Mouse (Mus musculus): ENCODE results near the gene Dlgap1. TPM values are rescaled to one million over a fixed set of nuclear protein-coding genes. Genes with fewer than 3 reads are reported as not detected.

Dlgap1 gene
- polyA plus RNA-seq, 1 experiment from 2014 or later: 7.2 TPM

- H3K4me2 ChIP-seq (replicated peaks): peak overlapping the region; percentile 56
- ATAC-seq (ENCODE audit: low FRiP score): no peak
- H3K4me3 ChIP-seq: 0 out of 2 replicates have a peak overlapping the region, but pooled peaks have one; percentile 27
- peak overlapping the region; percentile 50; the same call in 1 of the 2 replicates for H3K9ac ChIP-seq
- 38% methylated on average over 17 of the region's 17 CpGs for WGBS
- no peak overlapping the region for H3K27ac ChIP-seq
- no peaks in the 10 kb centered on the region for H3K36me3 ChIP-seq
- H3K9me3 ChIP-seq (replicated peaks): no peaks in the 10 kb centered on the region
- peaks cover 41% of the 10 kb centered on the region for H3K4me1 ChIP-seq
- peaks cover 26% of the 10 kb centered on the region for H3K27me3 ChIP-seq
Measured at GRCm38 (mm10) chr17:70750236-70751160, 781.6 kb downstream of the Dlgap1 start.

- no peak for ATAC-seq (ENCODE audit: low FRiP score)
- Histone ChIP-seq H3K27ac (no peak overlapping the region), H3K36me3 (no peaks in the 10 kb centered on the region), H3K27me3 (peaks cover 26% of the 10 kb centered on the region), H3K9me3 (replicated peaks) (no peaks in the 10 kb centered on the region), H3K9ac (peak overlapping the region; percentile 50), H3K4me3 (peak overlapping the region; percentile 27), H3K4me2 (replicated peaks) (peak overlapping the region; percentile 56), H3K4me1 (peaks cover 46% of the 10 kb centered on the region)
- WGBS: 4% methylated on average over 19 of the region's 19 CpGs
Measured at GRCm38 (mm10) chr17:70751161-70751651, 782.3 kb downstream of the Dlgap1 start.

GRCm38 (mm10) chr17:70751676-70752075 lies 782.8 kb downstream of the Dlgap1 start:
- Histone ChIP-seq H3K9me3 (replicated peaks) (no peaks in the 10 kb centered on the region), H3K27me3 (peaks cover 26% of the 10 kb centered on the region), H3K9ac (no peak overlapping the region; the same call in 1 of the 2 replicates), H3K4me3 (peak overlapping the region; percentile 27; the same call in 1 of the 2 replicates), H3K27ac (no peak overlapping the region), H3K4me1 (peaks cover 42% of the 10 kb centered on the region), H3K4me2 (replicated peaks) (peak overlapping the region; percentile 56), H3K36me3 (no peaks in the 10 kb centered on the region)
- WGBS: 59% methylated on average over 6 of the region's 6 CpGs
- ATAC-seq (ENCODE audit: low FRiP score): no peak

GRCm38 (mm10) chr17:70753444-70754032 lies 784.7 kb downstream of the Dlgap1 start:
- ATAC-seq (ENCODE audit: low FRiP score): no peak
- Histone ChIP-seq H3K4me1 (peaks cover 26% of the 10 kb centered on the region), H3K9me3 (replicated peaks) (no peaks in the 10 kb centered on the region), H3K27ac (no peak overlapping the region), H3K27me3 (peaks cover 26% of the 10 kb centered on the region), H3K9ac (no peak overlapping the region), H3K4me2 (replicated peaks) (no peak overlapping the region), H3K4me3 (no peak overlapping the region), H3K36me3 (no peaks in the 10 kb centered on the region)
- WGBS: 73% methylated on average over 13 of the region's 13 CpGs

GRCm38 (mm10) chr17:70754041-70754440 lies 785.2 kb downstream of the Dlgap1 start:
- Histone ChIP-seq H3K27me3 (peaks cover 26% of the 10 kb centered on the region), H3K4me1 (peaks cover 24% of the 10 kb centered on the region), H3K9me3 (replicated peaks) (no peaks in the 10 kb centered on the region), H3K4me2 (replicated peaks) (no peak overlapping the region), H3K4me3 (no peak overlapping the region), H3K9ac (no peak overlapping the region), H3K27ac (0 out of 2 replicates have a peak overlapping the region, but pooled peaks have one; percentile 17), H3K36me3 (no peaks in the 10 kb centered on the region)
- ATAC-seq (ENCODE audit: low FRiP score): no peak
- 81% methylated on average over 9 of the region's 9 CpGs for WGBS

GRCm38 (mm10) chr17:70754638-70755037 lies 785.8 kb downstream of the Dlgap1 start:
- Histone ChIP-seq H3K9me3 (replicated peaks) (no peaks in the 10 kb centered on the region), H3K4me1 (peaks cover 24% of the 10 kb centered on the region), H3K4me2 (replicated peaks) (peak overlapping the region; percentile 59), H3K27me3 (peaks cover 26% of the 10 kb centered on the region), H3K27ac (0 out of 2 replicates have a peak overlapping the region, but pooled peaks have one; percentile 17), H3K9ac (no peak overlapping the region), H3K36me3 (no peaks in the 10 kb centered on the region), H3K4me3 (no peak overlapping the region)
- WGBS: 54% methylated on average over 7 of the region's 7 CpGs
- ATAC-seq (ENCODE audit: low FRiP score): no peak

GRCm38 (mm10) chr17:70755039-70755668 lies 786.3 kb downstream of the Dlgap1 start:
- Histone ChIP-seq H3K4me3 (peak overlapping the region; percentile 18), H3K36me3 (no peaks in the 10 kb centered on the region), H3K27me3 (peaks cover 24% of the 10 kb centered on the region), H3K9me3 (replicated peaks) (no peaks in the 10 kb centered on the region), H3K4me1 (peaks cover 24% of the 10 kb centered on the region), H3K27ac (peak overlapping the region; percentile 80), H3K9ac (peak overlapping the region; percentile 41), H3K4me2 (replicated peaks) (peak overlapping the region; percentile 59)
- ATAC-seq (ENCODE audit: low FRiP score): peak; percentile 82
- 0% methylated on average over 22 of the region's 22 CpGs for WGBS

GRCm38 (mm10) chr17:70755669-70756263 lies 786.9 kb downstream of the Dlgap1 start:
- Histone ChIP-seq H3K4me2 (replicated peaks) (peak overlapping the region; percentile 59), H3K36me3 (no peaks in the 10 kb centered on the region), H3K4me1 (peaks cover 23% of the 10 kb centered on the region), H3K4me3 (peak overlapping the region; percentile 18), H3K9me3 (replicated peaks) (no peaks in the 10 kb centered on the region), H3K27me3 (peaks cover 21% of the 10 kb centered on the region), H3K9ac (peak overlapping the region; percentile 41), H3K27ac (peak overlapping the region; percentile 80)
- peak; percentile 71 for ATAC-seq (ENCODE audit: low FRiP score)
- WGBS: 5% methylated on average over 14 of the region's 14 CpGs

- 93% methylated on average over 7 of the region's 7 CpGs for WGBS
- Histone ChIP-seq H3K9me3 (replicated peaks) (no peaks in the 10 kb centered on the region), H3K9ac (no peak overlapping the region), H3K36me3 (no peaks in the 10 kb centered on the region), H3K4me3 (no peak overlapping the region), H3K27ac (no peak overlapping the region), H3K27me3 (no peaks in the 10 kb centered on the region), H3K4me1 (no peaks in the 10 kb centered on the region), H3K4me2 (replicated peaks) (no peak overlapping the region)
- ATAC-seq (ENCODE audit: low FRiP score): no peak
Measured at GRCm38 (mm10) chr17:70762001-70762400, 793.1 kb downstream of the Dlgap1 start.

GRCm38 (mm10) chr17:70762634-70763033 lies 793.8 kb downstream of the Dlgap1 start:
- H3K4me2 ChIP-seq (replicated peaks): no peak overlapping the region
- no peak overlapping the region for H3K4me3 ChIP-seq
- H3K9ac ChIP-seq: no peak overlapping the region
- no peaks in the 10 kb centered on the region for H3K36me3 ChIP-seq
- no peak overlapping the region for H3K27ac ChIP-seq
- WGBS: 86% methylated on average over 10 of the region's 10 CpGs
- no peaks in the 10 kb centered on the region for H3K27me3 ChIP-seq
- no peak for ATAC-seq (ENCODE audit: low FRiP score)
- no peaks in the 10 kb centered on the region for H3K4me1 ChIP-seq
- no peaks in the 10 kb centered on the region for H3K9me3 ChIP-seq (replicated peaks)

- no peak overlapping the region for H3K27ac ChIP-seq
- no peaks in the 10 kb centered on the region for H3K9me3 ChIP-seq (replicated peaks)
- H3K27me3 ChIP-seq: no peaks in the 10 kb centered on the region
- ATAC-seq (ENCODE audit: low FRiP score): no peak
- H3K4me1 ChIP-seq: no peaks in the 10 kb centered on the region
- no peak overlapping the region for H3K9ac ChIP-seq
- H3K4me3 ChIP-seq: no peak overlapping the region
- WGBS: 96% methylated on average over 9 of the region's 9 CpGs
- no peaks in the 10 kb centered on the region for H3K36me3 ChIP-seq
- H3K4me2 ChIP-seq (replicated peaks): no peak overlapping the region
Measured at GRCm38 (mm10) chr17:70765337-70765736, 796.5 kb downstream of the Dlgap1 start.

Data from hindbrain, embryonic 12.5 days (tissue).